Mouse (Mus musculus) intestine, postnatal 0 days (tissue): Measurements from ENCODE around the gene Rgma. TPM values are rescaled to one million over a fixed set of nuclear protein-coding genes. Genes with fewer than 3 reads are reported as not detected.

Experiments
- ATAC-seq: fragments of 200-750 bp; cut with Nextera tagmentation; 2 replicates; pipeline ENCODE4 v1.8.0; 2017; ENCODE audit warnings: mild to moderate bottlenecking, moderate TSS enrichment, moderate library complexity
- H3K27ac ChIP-seq: fragments of 300-500 bp; sonication (generic); 2 replicates; pipeline ENCODE4 v1.5.1; 2014; ENCODE audit warnings: mild to moderate bottlenecking, low read depth, low read length, moderate library complexity
- H3K27me3 ChIP-seq: fragments of 300-500 bp; sonication (generic); replicated peaks from 2 replicates; pipeline ENCODE4 v1.6.1; 2014; ENCODE audit warnings: low read length, mixed read lengths; ENCODE audit not compliant: control insufficient read depth, insufficient read depth
- H3K36me3 ChIP-seq: fragments of 300-500 bp; sonication (generic); 2 replicates; pipeline ENCODE4 v1.6.1; 2014; ENCODE audit warnings: mild to moderate bottlenecking, moderate library complexity; ENCODE audit not compliant: control insufficient read depth, insufficient read depth
- H3K4me1 ChIP-seq: fragments of 300-500 bp; sonication (generic); replicated peaks from 2 replicates; pipeline ENCODE4 v1.6.1; 2014; ENCODE audit warnings: antibody characterized with exemption, low read length, mixed read lengths; ENCODE audit not compliant: control insufficient read depth, insufficient read depth
- H3K4me2 ChIP-seq: fragments of 300-500 bp; sonication (generic); replicated peaks from 2 replicates; pipeline ENCODE4 v1.6.1; 2014; ENCODE audit warnings: low read depth, mild to moderate bottlenecking, moderate library complexity
- H3K4me3 ChIP-seq: fragments of 300-500 bp; sonication (generic); 2 replicates; pipeline ENCODE4 v1.5.1; 2014; ENCODE audit warnings: low read depth, low read length
- H3K9ac ChIP-seq: fragments of 300-500 bp; sonication (generic); 2 replicates; pipeline ENCODE4 v1.6.1; 2014; ENCODE audit warnings: mild to moderate bottlenecking, low read depth, low read length
- H3K9me3 ChIP-seq: fragments of 300-500 bp; sonication (generic); 2 replicates; pipeline ENCODE4 v1.6.1; 2016; ENCODE audit warnings: mixed run types; ENCODE audit not compliant: control insufficient read depth
- CTCF ChIP-seq: sonication (generic); IDR thresholded peaks from 2 replicates; pipeline ENCODE4 v1.5.1; 2016; ENCODE audit warnings: low read depth, mild to moderate bottlenecking, control low read depth, antibody characterized with exemption, moderate library complexity
- WGBS: fragments of 180-500 bp; shearing (Covaris S2); extraction: QIAGEN DNeasy Blood & Tissue Kit; methylation state at CpG from one replicate; pipeline ENCODE4 v1.1.7; 2014; 5-methylcytosine and 5-hydroxymethylcytosine counted together
- polyA plus RNA-seq: library from polyadenylated mRNA; unstranded; fragments of >200 nt; fragmentation: Nextera tagmentation; extraction: Ambion mirVana; gene quantifications from 2 replicates; pipeline ENCODE4 v1.2.1, GENCODE M21; 2015

Rgma gene
- polyA plus RNA-seq, 1 experiment from 2014 or later = 4.9 TPM

GRCm38 (mm10) chr7:73330754-73331153 is 44.6 kb upstream of the Rgma start:
- Histone ChIP-seq H3K27ac (no peak overlapping the region), H3K4me3 (no peak overlapping the region), H3K9ac (no peak overlapping the region), H3K9me3 (no peaks in the 10 kb centered on the region), H3K4me1 (no peaks in the 10 kb centered on the region), H3K27me3 (no peaks in the 10 kb centered on the region), H3K4me2 (no peak overlapping the region), H3K36me3 (no peaks in the 10 kb centered on the region)
- 75% methylated on average over 12 of the region's 12 CpGs for WGBS
- peak; percentile 10; the same call in 1 of the 2 replicates for ATAC-seq
- TF ChIP-seq CTCF = no peak

- no peak for TF ChIP-seq CTCF
- Histone ChIP-seq H3K9me3 (no peaks in the 10 kb centered on the region), H3K27me3 (no peaks in the 10 kb centered on the region), H3K27ac (no peak overlapping the region), H3K36me3 (no peaks in the 10 kb centered on the region), H3K4me1 (no peaks in the 10 kb centered on the region), H3K9ac (no peak overlapping the region), H3K4me3 (no peak overlapping the region), H3K4me2 (no peak overlapping the region)
- WGBS = 70% methylated on average over 7 of the region's 7 CpGs
- no peak for ATAC-seq
These were observed 43.7 kb upstream of the Rgma start for GRCm38 (mm10) chr7:73331645-73332044.

GRCm38 (mm10) chr7:73333398-73333988 is 41.8 kb upstream of the Rgma start:
- no peak for ATAC-seq
- Histone ChIP-seq H3K4me3 (no peak overlapping the region), H3K27me3 (no peaks in the 10 kb centered on the region), H3K9me3 (no peaks in the 10 kb centered on the region), H3K9ac (no peak overlapping the region), H3K4me2 (no peak overlapping the region), H3K4me1 (no peaks in the 10 kb centered on the region), H3K36me3 (no peaks in the 10 kb centered on the region), H3K27ac (no peak overlapping the region)
- 73% methylated on average over 12 of the region's 12 CpGs for WGBS
- TF ChIP-seq CTCF = no peak

- H3K4me3 ChIP-seq = no peak overlapping the region
- TF ChIP-seq CTCF = no peak
- no peak for ATAC-seq
- H3K27me3 ChIP-seq = no peaks in the 10 kb centered on the region
- H3K27ac ChIP-seq = no peak overlapping the region
- no peaks in the 10 kb centered on the region for H3K9me3 ChIP-seq
- no peaks in the 10 kb centered on the region for H3K4me1 ChIP-seq
- H3K36me3 ChIP-seq = no peaks in the 10 kb centered on the region
- WGBS = 70% methylated on average over 7 of the region's 7 CpGs
- H3K9ac ChIP-seq = no peak overlapping the region
- no peak overlapping the region for H3K4me2 ChIP-seq
These were observed 40.4 kb upstream of the Rgma start for GRCm38 (mm10) chr7:73334883-73335282.

- Histone ChIP-seq H3K4me2 (no peak overlapping the region), H3K9me3 (no peaks in the 10 kb centered on the region), H3K9ac (no peak overlapping the region), H3K27ac (no peak overlapping the region), H3K36me3 (no peaks in the 10 kb centered on the region), H3K27me3 (no peaks in the 10 kb centered on the region), H3K4me1 (no peaks in the 10 kb centered on the region), H3K4me3 (no peak overlapping the region)
- 44% methylated on average over 7 of the region's 7 CpGs for WGBS
- ATAC-seq = no peak
- no peak for TF ChIP-seq CTCF
These were observed 38.9 kb upstream of the Rgma start for GRCm38 (mm10) chr7:73336380-73336779.

GRCm38 (mm10) chr7:73338353-73338752 is 37.0 kb upstream of the Rgma start:
- Histone ChIP-seq H3K9ac (no peak overlapping the region), H3K27me3 (no peaks in the 10 kb centered on the region), H3K36me3 (no peaks in the 10 kb centered on the region), H3K9me3 (no peaks in the 10 kb centered on the region), H3K4me1 (no peaks in the 10 kb centered on the region), H3K4me2 (no peak overlapping the region), H3K4me3 (no peak overlapping the region), H3K27ac (no peak overlapping the region)
- no peak for ATAC-seq
- WGBS = 85% methylated on average over 5 of the region's 5 CpGs
- no peak for TF ChIP-seq CTCF

- no peak overlapping the region for H3K9ac ChIP-seq
- WGBS = 47% methylated on average over 3 of the region's 3 CpGs
- no peaks in the 10 kb centered on the region for H3K4me1 ChIP-seq
- H3K4me2 ChIP-seq = no peak overlapping the region
- H3K27me3 ChIP-seq = no peaks in the 10 kb centered on the region
- H3K27ac ChIP-seq = no peak overlapping the region
- TF ChIP-seq CTCF = no peak
- H3K4me3 ChIP-seq = no peak overlapping the region
- no peaks in the 10 kb centered on the region for H3K36me3 ChIP-seq
- H3K9me3 ChIP-seq = no peaks in the 10 kb centered on the region
- ATAC-seq = no peak
These were observed 31.5 kb upstream of the Rgma start for GRCm38 (mm10) chr7:73343852-73344251.
